Mouse (Mus musculus) kidney, embryonic 15.5 days (tissue): ENCODE results near the gene Stra6. TPM values are rescaled to one million over a fixed set of nuclear protein-coding genes. Genes with fewer than 3 reads are reported as not detected.

Experiments
- ATAC-seq: fragments of 200-750 bp; cut with Nextera tagmentation; replicated peaks from 2 replicates; pipeline ENCODE4 v1.8.0; 2017; ENCODE audit warnings: moderate TSS enrichment; ENCODE audit not compliant: low FRiP score
- H3K27ac ChIP-seq: fragments of 300-500 bp; sonication (generic); 2 replicates; pipeline ENCODE4 v1.5.1; 2015; ENCODE audit warnings: mild to moderate bottlenecking, inconsistent platforms
- H3K27me3 ChIP-seq: fragments of 300-500 bp; sonication (generic); 2 replicates; pipeline ENCODE4 v1.6.1; 2015; ENCODE audit warnings: inconsistent platforms
- H3K36me3 ChIP-seq: fragments of 300-500 bp; sonication (generic); 2 replicates; pipeline ENCODE4 v1.6.1; 2015; ENCODE audit warnings: inconsistent platforms
- H3K4me1 ChIP-seq: fragments of 300-500 bp; sonication (generic); 2 replicates; pipeline ENCODE4 v1.6.1; 2015; ENCODE audit warnings: inconsistent platforms
- H3K4me2 ChIP-seq: fragments of 300-500 bp; sonication (generic); 2 replicates; pipeline ENCODE4 v1.6.1; 2015; ENCODE audit warnings: moderate library complexity, mild to moderate bottlenecking, inconsistent platforms
- H3K4me3 ChIP-seq: fragments of 300-500 bp; sonication (generic); replicated peaks from 2 replicates; pipeline ENCODE4 v1.5.1; 2015; ENCODE audit warnings: mild to moderate bottlenecking, inconsistent platforms
- H3K9ac ChIP-seq: fragments of 300-500 bp; sonication (generic); 2 replicates; pipeline ENCODE4 v1.6.1; 2015; ENCODE audit warnings: mild to moderate bottlenecking, inconsistent platforms
- H3K9me3 ChIP-seq: fragments of 300-500 bp; sonication (generic); replicated peaks from 2 replicates; pipeline ENCODE4 v1.6.1; 2016; ENCODE audit warnings: inconsistent platforms
- WGBS: fragments of 180-500 bp; shearing (Covaris S2); methylation state at CpG from one replicate; pipeline ENCODE4 v1.1.7; 2015; ENCODE audit warnings: mixed read lengths; 5-methylcytosine and 5-hydroxymethylcytosine counted together
- polyA plus RNA-seq: library from polyadenylated mRNA; unstranded; fragments of >200 nt; fragmentation: Nextera tagmentation; extraction: Ambion mirVana; gene quantifications from 2 replicates; pipeline ENCODE4 v1.2.1, GENCODE M21; 2015

Stra6 gene
- polyA plus RNA-seq, 1 experiment from 2014 or later: 29.7 TPM

- Histone ChIP-seq H3K36me3 (no peaks in the 10 kb centered on the region), H3K27ac (no peak overlapping the region), H3K9ac (no peak overlapping the region), H3K27me3 (peaks cover 81% of the 10 kb centered on the region), H3K9me3 (no peaks in the 10 kb centered on the region), H3K4me3 (peak overlapping the region; percentile 23; the same call in 1 of the 2 replicates), H3K4me2 (peak overlapping the region; percentile 40), H3K4me1 (peaks cover 77% of the 10 kb centered on the region)
- ATAC-seq: no peak
- WGBS: 1% methylated on average over 24 of the region's 24 CpGs
Measured at GRCm38 (mm10) chr9:58201091-58201842, 137.7 kb downstream of the Stra6 start.

GRCm38 (mm10) chr9:58201861-58202549 lies 138.4 kb downstream of the Stra6 start:
- ATAC-seq: no peak
- H3K9me3 ChIP-seq: no peaks in the 10 kb centered on the region
- H3K9ac ChIP-seq: no peak overlapping the region
- H3K4me3 ChIP-seq: peak overlapping the region; percentile 23
- peaks cover 74% of the 10 kb centered on the region for H3K27me3 ChIP-seq
- peak overlapping the region; percentile 40 for H3K4me2 ChIP-seq
- H3K36me3 ChIP-seq: no peaks in the 10 kb centered on the region
- H3K27ac ChIP-seq: no peak overlapping the region
- WGBS: under 1% methylated on average over 37 of the region's 37 CpGs
- H3K4me1 ChIP-seq: peaks cover 70% of the 10 kb centered on the region

GRCm38 (mm10) chr9:58202676-58203453 lies 139.3 kb downstream of the Stra6 start:
- H3K4me3 ChIP-seq: no peak overlapping the region
- 8% methylated on average over 14 of the region's 14 CpGs for WGBS
- no peak for ATAC-seq
- H3K27ac ChIP-seq: no peak overlapping the region
- H3K4me1 ChIP-seq: peaks cover 61% of the 10 kb centered on the region
- no peaks in the 10 kb centered on the region for H3K36me3 ChIP-seq
- H3K4me2 ChIP-seq: peak overlapping the region; percentile 64; the same call in 1 of the 2 replicates
- H3K9me3 ChIP-seq: no peaks in the 10 kb centered on the region
- peaks cover 65% of the 10 kb centered on the region for H3K27me3 ChIP-seq
- no peak overlapping the region for H3K9ac ChIP-seq

Other genes starting within 250 kb of the Stra6 start
- 6.2 and 9.1 TPM in 2 replicates for gene Arid3b, start 227.0 kb upstream of the Stra6 start, polyA plus RNA-seq
- gene Ubl7, start 152.8 kb upstream of the Stra6 start, polyA plus RNA-seq: 104 and 114 TPM in 2 replicates
- gene Sema7a, start 123.7 kb upstream of the Stra6 start, polyA plus RNA-seq: 0.39 and 0.45 TPM in 2 replicates
- 15.7 and 46.0 TPM in 2 replicates for gene Cyp11a1, start 57.4 kb upstream of the Stra6 start, polyA plus RNA-seq
- gene Ccdc33, start 55.0 kb downstream of the Stra6 start, polyA plus RNA-seq: 0.29 and 0.44 TPM in 2 replicates
- 78.7 and 94.7 TPM in 2 replicates for gene Islr, start 140.5 kb downstream of the Stra6 start, polyA plus RNA-seq
- 0.39 and 0.51 TPM in 2 replicates for gene Islr2, start 140.5 kb downstream of the Stra6 start, polyA plus RNA-seq
- gene Pml, start 186.0 kb downstream of the Stra6 start, polyA plus RNA-seq: 21.0 and 24.7 TPM in 2 replicates
- 29.9 and 33.6 TPM in 2 replicates for gene Stoml1, start 189.4 kb downstream of the Stra6 start, polyA plus RNA-seq
- gene Loxl1, start 249.4 kb downstream of the Stra6 start, polyA plus RNA-seq: 33.2 and 39.7 TPM in 2 replicates